Comparison of ENCODE assay signal across 8 mouse cellular contexts in genomic region chr9:64774411-64774811, GRCm38 (mm10). TPM values are rescaled to one million over a fixed set of nuclear protein-coding genes. Genes with fewer than 3 reads are reported as not detected.
DNase-seq lines count a peak whose midpoint lies in the region; ATAC-seq and TF ChIP-seq lines count a peak whose summit lies in the region.

No protein-coding gene starts in this region.

- H3K27ac ChIP-seq in heart, postnatal 0 days (ENCODE audit: low read depth) = peak overlapping the region; percentile 43
- no peak overlapping the region; the same call in 1 of the 2 replicates for H3K27ac ChIP-seq in stomach, embryonic 14.5 days (ENCODE audit: low read length)

- no peak overlapping the region for H3K4me2 ChIP-seq in heart, postnatal 0 days (ENCODE audit: low read depth, low read length)
- H3K4me2 ChIP-seq in stomach, embryonic 14.5 days (replicated peaks; ENCODE audit: low read depth, low read length) = no peak overlapping the region

- H3K9me3 ChIP-seq in heart, postnatal 0 days (replicated peaks; ENCODE audit: control insufficient read depth, low read length) = no peaks in the 10 kb centered on the region
- H3K9me3 ChIP-seq in stomach, embryonic 14.5 days (ENCODE audit: control insufficient read depth, low read depth, low read length) = no peaks in the 10 kb centered on the region

- no peak overlapping the region for H3K9ac ChIP-seq in heart, postnatal 0 days (replicated peaks; ENCODE audit: low read depth, low read length)
- no peak overlapping the region for H3K9ac ChIP-seq in stomach, embryonic 14.5 days (replicated peaks; ENCODE audit: low read depth, low read length)

- TF ChIP-seq CTCF in heart, postnatal 0 days (IDR thresholded peaks at IDR 0.05; ENCODE audit: low read depth) = no peak

- H3K4me1 ChIP-seq in heart, postnatal 0 days (ENCODE audit: control insufficient read depth, insufficient read depth) = 0 out of 2 replicates have a peak, but pooled peaks cover 4% of the 10 kb centered on the region
- H3K4me1 ChIP-seq in stomach, embryonic 14.5 days (ENCODE audit: control insufficient read depth, insufficient read depth, low read length) = no peaks in the 10 kb centered on the region

- TF ChIP-seq EP300 in heart, postnatal 0 days (IDR thresholded peaks at IDR 0.05; ENCODE audit: low read depth) = no peak

- H3K4me3 ChIP-seq in heart, postnatal 0 days (ENCODE audit: low read depth, low read length) = no peak overlapping the region
- H3K4me3 ChIP-seq in stomach, embryonic 14.5 days (ENCODE audit: low read depth, low read length) = no peak overlapping the region

- no peaks in the 10 kb centered on the region for H3K27me3 ChIP-seq in heart, postnatal 0 days (ENCODE audit: control insufficient read depth, insufficient read depth, low read length)
- H3K27me3 ChIP-seq in stomach, embryonic 14.5 days (ENCODE audit: control insufficient read depth, insufficient read depth, low read length) = no peaks in the 10 kb centered on the region

- no peaks in the 10 kb centered on the region for H3K36me3 ChIP-seq in heart, postnatal 0 days (replicated peaks; ENCODE audit: control insufficient read depth, insufficient read depth, low read length)
- H3K36me3 ChIP-seq in stomach, embryonic 14.5 days (ENCODE audit: control insufficient read depth, insufficient read depth, low read length) = no peaks in the 10 kb centered on the region

- peak; percentile 60 for ATAC-seq in heart, postnatal 0 days (ENCODE audit: insufficient read depth, low read depth)
- ATAC-seq in stomach, embryonic 14.5 days (ENCODE audit: insufficient number of reproducible peaks, insufficient read depth, low FRiP score, low read depth) = peak; percentile 68
- ATAC-seq in activated CD4-positive, CD25-positive, alpha-beta regulatory T cell, adult 4 months = no peak

- DNase-seq in adrenal gland, adult 2 months = peak; percentile 50
- DNase-seq in adrenal gland, adult 8-10 months = no peak
- DNase-seq in embryo, embryonic 10.5 days (ENCODE audit: low spot score) = peak; percentile 26
- DNase-seq in heart, postnatal 0 days (ENCODE audit: low spot score) = peak; percentile 66
- peak; percentile 12 to 29 for DNase-seq in kidney, postnatal 4 days
- peak; percentile 63 for DNase-seq in lung, postnatal 10 days

- 28% methylated on average over 5 of the region's 5 CpGs for WGBS in heart, postnatal 0 days
- 25% methylated on average over 5 of the region's 5 CpGs for WGBS in stomach, embryonic 14.5 days

RNA-seq across cellular contexts. Expression of gene Dennd4a, which starts 36.7 kb away (rescaled TPM):
- total RNA-seq in adrenal gland, adult 2 months (2021) = 10 to 100 TPM; 16.8 to 17.3 TPM
- polyA plus RNA-seq in adrenal gland, adult 2 months (2012; rRNA removed) = 2.6 and 2.7 TPM in 2 replicates
- total RNA-seq in adrenal gland, adult 8-10 months (2022) = 10 to 100 TPM; 15.1 to 42.4 (median 29.1) TPM
- 7.0 and 9.9 TPM in 2 replicates for total RNA-seq in heart, postnatal 0 days (2014; rRNA removed; ENCODE audit: low replicate concordance)
- 2.6 and 3.1 TPM in 2 replicates for polyA plus RNA-seq in heart, postnatal 0 days (2015; fragmentation: Nextera tagmentation; extraction: Ambion mirVana)
- 10.4 and 11.8 TPM in 2 replicates for polyA plus RNA-seq in stomach, embryonic 14.5 days (2014; fragmentation: Nextera tagmentation; extraction: Ambion mirVana)
- polyA plus RNA-seq in activated CD4-positive, CD25-positive, alpha-beta regulatory T cell, adult 4 months (2017; shearing (Covaris generic)) = 10 to 100 TPM; 16.9 to 19.3 TPM

RNA-seq across cellular contexts. Expression of gene Rab11a, which starts 36.9 kb away (rescaled TPM):
- 100 to 1,000 TPM; 230 to 291 TPM for total RNA-seq in adrenal gland, adult 2 months (2021)
- 60.7 and 74.6 TPM in 2 replicates for polyA plus RNA-seq in adrenal gland, adult 2 months (2012; rRNA removed)
- 100 to 1,000 TPM; 231 to 285 (median 262) TPM for total RNA-seq in adrenal gland, adult 8-10 months (2022)
- total RNA-seq in heart, postnatal 0 days (2014; rRNA removed; ENCODE audit: low replicate concordance) = 101 and 180 TPM in 2 replicates
- polyA plus RNA-seq in heart, postnatal 0 days (2015; fragmentation: Nextera tagmentation; extraction: Ambion mirVana) = 424 and 438 TPM in 2 replicates
- 414 and 420 TPM in 2 replicates for polyA plus RNA-seq in stomach, embryonic 14.5 days (2014; fragmentation: Nextera tagmentation; extraction: Ambion mirVana)
- polyA plus RNA-seq in activated CD4-positive, CD25-positive, alpha-beta regulatory T cell, adult 4 months (2017; shearing (Covaris generic)) = 100 to 1,000 TPM; 204 to 248 TPM
